Mouse (Mus musculus) left cerebral cortex, postnatal 14 days (tissue): ENCODE data around the gene St6galnac3. TPM values are rescaled to one million over a fixed set of nuclear protein-coding genes. Genes with fewer than 3 reads are reported as not detected.

Source experiments
- DNase-seq, 2 experiments: peaks; one replicate each; pipeline ENCODE4 v3.0.0; 2021 to 2022; ENCODE audit warnings: low spot score in 2 of 2, mixed read lengths in 1 of 2
- intact Hi-C: fragments of 180-260 bp; cut with DNase I; formaldehyde crosslinking; loops from one replicate; pipeline ENCODE4 v1.15.1; 2025
- total RNA-seq, 2 experiments: library from RNA; stranded (reverse); gene quantifications; 2 replicates each; pipeline ENCODE4 v1.2.3; 2021

St6galnac3 gene
- total RNA-seq, 2 experiments from 2014 or later: 10.8 to 12.1 TPM

DNA sequence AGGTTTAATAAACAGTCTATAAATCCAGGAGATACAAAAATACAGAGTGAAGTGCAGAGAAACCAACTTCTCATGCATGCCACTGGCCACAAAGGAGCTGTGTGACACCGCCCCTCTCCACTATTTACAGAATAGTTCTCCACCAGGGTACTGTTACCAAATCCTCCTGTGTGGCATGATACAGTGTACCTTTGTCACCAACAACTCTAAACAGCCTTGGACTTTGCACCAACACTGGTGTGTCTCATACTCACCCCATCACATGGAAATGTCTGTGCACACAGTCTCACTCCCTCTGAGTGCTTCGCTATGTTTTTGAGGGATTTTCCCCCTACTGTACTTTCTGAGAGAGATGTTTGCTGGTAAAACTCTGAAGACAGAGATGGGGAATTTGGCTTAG lies 217.4 kb downstream of the St6galnac3 start:
- no peak for DNase-seq
- intact Hi-C loops: loop anchor here (10.0 kb wide), 1 partner anchor 147 kb away; no protein-coding TSS in a partner anchor

DNA sequence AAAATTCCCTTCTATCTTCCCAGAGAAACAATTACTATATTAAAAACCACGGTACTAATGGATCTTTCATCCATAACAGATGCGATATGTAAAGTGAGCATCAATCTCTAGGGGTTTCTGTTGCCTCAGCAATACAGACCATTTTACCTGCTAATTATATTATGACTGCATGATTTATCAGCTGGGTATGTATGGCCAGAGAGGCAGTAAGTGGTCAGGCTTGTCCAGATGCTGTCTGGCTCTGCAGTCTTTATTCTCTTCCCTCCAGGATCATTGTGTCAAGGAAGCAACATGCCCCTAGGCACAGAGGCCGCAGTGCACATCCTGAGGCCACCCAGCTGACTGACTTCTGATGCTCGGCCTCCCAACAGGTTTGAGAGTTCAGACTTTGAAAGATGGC lies 222.5 kb downstream of the St6galnac3 start:
- intact Hi-C loops: loop anchor here (10.0 kb wide), 1 partner anchor 152 kb away; no protein-coding TSS in a partner anchor
- no peak for DNase-seq

DNA sequence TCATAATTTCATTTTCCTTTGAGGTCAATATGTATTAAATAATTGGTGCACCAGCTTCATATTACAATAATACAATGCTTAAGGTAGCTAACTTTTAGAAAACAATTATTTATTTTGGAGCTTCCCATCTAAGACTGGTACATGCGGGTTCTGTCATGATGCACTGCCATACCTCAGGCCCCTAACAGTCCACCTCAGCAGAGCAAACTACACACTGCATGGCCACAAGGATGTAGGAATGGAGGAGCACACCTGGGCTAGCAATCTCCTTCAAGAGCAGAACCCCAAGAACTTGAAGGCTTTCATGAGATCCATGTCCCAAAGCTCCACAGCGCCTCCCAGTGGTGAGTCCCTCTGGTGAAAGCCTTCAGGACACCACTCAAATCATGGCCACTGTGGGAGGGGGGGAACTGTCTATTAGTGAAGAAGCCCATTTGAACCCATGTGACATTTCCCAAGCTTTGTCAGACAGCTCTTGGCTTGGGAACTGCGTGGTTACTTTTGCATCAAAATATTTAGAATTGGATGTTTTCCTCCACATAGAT lies 223.6 kb downstream of the St6galnac3 start:
- intact Hi-C loops: loop anchor here (10.0 kb wide), 1 partner anchor 153 kb away; no protein-coding TSS in a partner anchor
- DNase-seq: peak; percentile 69 to 81

DNA sequence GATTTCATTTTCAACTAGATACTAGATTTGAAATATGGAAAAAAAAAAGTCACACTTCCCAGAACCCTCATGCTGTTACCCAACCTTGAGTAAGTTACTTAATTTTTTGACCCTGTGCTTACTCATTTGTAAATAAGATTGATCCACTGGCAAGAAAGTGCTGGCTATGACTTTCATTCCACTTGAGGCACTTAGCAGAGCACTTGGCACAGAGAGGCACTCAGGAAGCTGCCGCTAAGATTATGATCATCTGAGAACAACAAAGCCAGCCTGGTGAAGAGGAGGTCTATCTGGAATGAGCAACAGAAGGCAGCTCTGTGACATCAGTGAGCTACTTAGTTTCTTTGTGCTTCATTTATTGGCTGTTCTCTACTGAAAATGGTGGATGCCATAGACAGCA lies 232.0 kb downstream of the St6galnac3 start:
- intact Hi-C loops: loop anchor here (10.0 kb wide), 1 partner anchor 708 kb away; no protein-coding TSS in a partner anchor
- no peak for DNase-seq

DNA sequence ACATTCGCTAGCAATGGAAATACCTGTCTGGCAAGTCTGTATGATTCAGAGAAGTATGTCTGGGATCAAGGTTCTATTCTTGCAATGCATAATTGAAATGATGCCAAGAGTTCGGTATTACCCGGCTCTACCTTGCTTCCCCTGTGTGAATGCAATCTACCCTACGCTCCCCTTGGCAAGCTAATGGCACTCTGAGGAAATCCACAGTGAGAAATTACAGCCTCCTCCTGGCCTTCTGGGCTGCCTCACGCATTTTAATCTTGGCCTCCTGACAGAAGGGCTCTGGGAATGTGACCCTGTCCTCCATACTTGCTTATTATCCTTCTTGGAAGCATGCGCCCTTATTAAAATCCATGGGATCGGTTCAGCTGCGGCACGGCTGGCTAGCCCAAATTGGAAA lies 235.3 kb downstream of the St6galnac3 start:
- no peak for DNase-seq
- intact Hi-C loops: loop anchor here (5.0 to 10.0 kb wide), 2 partner anchors 33 to 705 kb away; no protein-coding TSS in a partner anchor

DNA sequence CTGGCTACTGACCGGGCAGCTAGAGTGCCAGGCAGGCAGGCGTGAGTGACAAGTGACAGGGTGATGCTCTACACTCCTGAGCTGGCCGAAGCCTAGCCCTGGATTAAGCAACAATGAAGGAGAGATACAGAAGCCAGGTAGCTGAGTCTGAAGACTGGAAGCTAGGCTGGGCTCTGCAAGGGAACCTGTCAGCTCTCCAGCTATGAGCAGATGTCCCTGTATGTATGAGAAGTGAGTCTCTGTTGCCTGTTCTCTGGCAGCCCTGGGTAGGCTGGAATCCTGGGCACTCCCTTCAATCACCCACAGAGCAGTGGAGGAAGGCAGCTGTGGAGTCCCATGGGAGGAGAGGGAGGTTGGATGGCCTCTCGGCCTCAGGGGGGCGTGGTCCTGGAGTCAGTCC lies 236.0 kb downstream of the St6galnac3 start:
- DNase-seq: no peak

DNA sequence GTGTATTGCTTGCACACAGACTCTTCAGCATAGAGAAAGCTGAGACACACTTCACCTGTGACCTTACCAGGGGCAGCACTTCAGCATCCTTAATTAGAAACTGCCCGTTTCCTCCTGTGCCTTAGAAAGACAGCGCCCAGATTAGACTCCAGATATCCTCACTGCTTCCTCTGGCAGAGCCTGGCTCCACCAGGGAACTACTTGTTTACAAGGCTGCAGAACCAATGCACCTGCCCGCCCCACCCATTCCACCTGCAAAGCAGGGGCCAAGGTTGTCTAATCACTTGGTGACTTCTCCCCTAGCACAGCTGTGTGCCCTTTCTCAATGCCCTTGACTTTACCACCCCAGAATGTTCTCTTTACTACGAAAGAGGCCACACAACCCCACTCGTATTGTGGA lies 239.8 kb downstream of the St6galnac3 start:
- no peak for DNase-seq
- intact Hi-C loops: loop anchor here (5.0 kb wide), 1 partner anchor 37 kb away; no protein-coding TSS in a partner anchor

More for the DNA sequence above, 236.0 kb downstream of the St6galnac3 start:
- intact Hi-C loops: loop anchor here (5.0 kb wide), 1 partner anchor 33 kb away; no protein-coding TSS in a partner anchor

DNA sequence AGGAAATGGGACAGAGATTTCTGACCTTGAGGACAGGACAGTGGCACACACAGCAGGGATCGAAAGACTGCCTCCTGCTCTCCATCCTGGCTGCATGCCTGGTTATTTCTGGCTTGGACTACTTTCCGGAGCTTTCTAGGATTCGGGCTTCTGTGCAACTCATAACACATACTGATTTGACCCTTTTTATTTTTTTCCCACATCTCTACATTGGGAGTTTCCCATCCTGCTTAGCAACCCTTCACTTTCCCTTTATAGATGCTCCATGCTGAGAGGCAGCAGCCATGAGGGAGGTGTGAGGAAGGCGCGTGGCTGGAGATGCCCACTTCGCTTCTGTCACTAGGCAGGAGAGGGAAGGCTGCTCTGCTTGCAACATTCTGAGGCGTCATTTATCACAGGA lies 240.3 kb downstream of the St6galnac3 start:
- peak; percentile 78 to 91 for DNase-seq
- intact Hi-C loops: loop anchor here (5.0 kb wide), 1 partner anchor 38 kb away; no protein-coding TSS in a partner anchor

DNA sequence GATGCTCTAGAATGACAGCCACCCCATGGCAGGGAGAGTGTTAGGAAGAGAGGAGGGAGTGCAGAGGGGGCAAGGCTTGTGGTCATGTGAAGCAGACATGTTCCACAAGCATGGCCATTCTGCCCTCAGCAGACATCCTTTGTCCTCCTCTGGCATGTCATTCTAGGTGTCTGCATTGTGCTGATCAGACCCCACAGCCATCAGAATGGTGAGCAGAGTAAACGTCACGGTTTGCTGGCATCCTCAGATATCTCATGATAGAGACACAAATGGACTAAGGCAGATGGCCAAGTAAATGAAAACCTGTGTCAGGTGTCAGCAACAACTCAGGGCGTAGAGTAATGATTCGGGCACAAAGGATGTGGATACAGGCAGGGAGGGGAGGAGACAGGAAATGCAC lies 241.3 kb downstream of the St6galnac3 start:
- intact Hi-C loops: no loop called here
- DNase-seq: no peak

DNA sequence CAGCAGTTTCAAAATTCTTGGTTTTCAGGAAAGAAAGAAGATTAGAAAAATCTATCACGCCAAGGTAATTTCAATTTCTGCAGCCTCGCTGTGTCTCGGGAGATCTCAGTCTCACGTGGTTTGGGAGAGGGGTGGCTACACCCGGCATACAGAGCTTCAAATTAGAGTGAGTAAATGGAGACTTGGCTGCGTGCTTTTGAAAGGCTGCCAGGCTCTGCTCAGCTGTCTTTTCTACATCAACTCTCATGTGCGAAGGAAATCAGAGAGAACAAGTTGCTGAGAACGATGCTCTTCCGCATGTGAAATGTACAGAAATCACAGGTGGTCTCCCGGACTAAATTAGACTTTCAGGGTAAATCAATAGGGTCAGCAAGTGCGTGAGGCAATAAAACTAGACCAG lies 242.9 kb downstream of the St6galnac3 start:
- intact Hi-C loops: no loop called here
- peak; percentile 75 to 85 for DNase-seq

DNA sequence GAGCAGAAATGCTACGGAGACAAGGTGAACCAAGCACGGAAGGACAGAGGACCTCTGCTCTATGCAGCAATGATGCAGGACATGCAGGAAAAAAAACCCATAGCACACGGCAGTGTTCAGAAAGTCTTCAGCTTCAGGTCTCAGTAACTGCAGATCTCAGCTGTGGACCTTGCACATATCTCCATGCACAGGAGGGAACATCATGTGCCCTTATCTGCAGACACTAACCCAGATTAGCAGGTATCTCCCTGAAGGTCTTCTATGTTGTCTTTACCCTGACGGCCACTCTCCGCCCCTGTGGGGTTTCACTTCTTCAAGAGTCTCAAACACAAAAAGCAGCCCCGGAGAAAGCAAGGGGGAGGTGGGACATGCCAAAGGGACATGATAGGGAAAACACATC lies 244.0 kb downstream of the St6galnac3 start:
- DNase-seq: no peak
- intact Hi-C loops: no loop called here

DNA sequence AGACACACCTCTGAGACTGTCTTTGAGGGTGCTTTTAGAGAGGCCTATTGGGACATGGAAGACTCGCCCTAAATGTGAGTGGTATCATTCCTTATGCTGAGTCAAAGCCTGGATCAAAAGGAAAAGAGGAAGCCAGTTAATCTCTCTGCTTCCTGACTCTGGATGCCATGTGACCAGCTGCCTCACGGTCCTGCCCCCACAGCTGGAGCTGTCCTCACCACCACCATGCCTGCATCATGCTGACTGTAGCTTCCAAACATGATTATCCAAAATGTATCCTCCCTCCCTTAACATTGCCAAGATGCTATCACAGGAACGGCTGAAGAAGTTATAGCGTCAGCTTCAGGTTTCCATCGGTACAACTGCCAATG lies 244.4 kb downstream of the St6galnac3 start:
- intact Hi-C loops: no loop called here
- DNase-seq: no peak

DNA sequence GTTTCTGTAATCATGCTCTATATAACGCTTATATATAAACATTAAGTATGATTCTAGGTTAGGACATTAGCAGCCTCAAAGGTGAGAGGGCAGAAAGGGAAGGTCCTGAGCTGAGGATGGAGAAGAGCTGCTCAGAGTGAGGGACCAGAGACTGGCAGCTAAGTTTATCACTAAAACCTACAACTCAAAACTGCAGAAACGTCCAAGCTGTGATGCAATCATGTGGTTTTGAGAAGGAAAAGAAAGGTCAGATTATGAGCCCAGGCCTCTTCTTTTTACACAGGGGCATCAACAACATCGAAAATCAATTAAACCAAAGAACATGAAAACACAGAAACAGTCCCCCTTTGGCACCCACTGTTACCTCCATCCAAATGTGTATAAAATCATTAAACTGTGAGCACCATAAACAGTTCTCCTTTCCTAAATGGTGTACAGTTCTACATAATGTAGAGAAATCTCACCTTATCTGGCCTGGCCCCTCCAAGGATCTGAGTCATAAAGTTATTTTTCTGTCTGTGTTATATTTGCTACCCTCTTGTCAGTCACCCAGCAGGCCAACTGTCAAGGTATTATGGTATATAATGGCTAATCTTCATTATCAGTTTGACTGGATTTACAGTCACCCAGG lies 244.9 kb downstream of the St6galnac3 start:
- no peak for DNase-seq
- intact Hi-C loops: no loop called here

DNA sequence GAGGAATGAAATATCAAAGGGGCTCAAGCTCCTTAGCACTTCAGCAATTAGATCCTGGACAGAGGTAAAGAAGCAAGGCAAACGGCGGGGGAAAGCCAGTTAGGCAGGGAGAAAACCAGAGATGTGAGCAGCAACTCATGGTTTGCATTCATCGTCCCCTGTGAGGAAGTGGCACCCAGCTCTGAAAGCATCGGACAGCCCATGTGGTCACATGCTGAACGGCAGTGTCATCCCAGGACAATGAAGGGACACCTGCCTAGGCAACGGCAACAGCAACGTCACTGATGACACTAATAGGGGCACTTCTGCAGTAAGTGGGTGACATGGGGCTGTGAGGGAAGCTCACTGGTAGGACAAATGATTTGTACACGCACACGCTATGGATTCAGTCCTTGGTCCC lies 249.1 kb downstream of the St6galnac3 start:
- intact Hi-C loops: no loop called here
- DNase-seq: no peak

DNA sequence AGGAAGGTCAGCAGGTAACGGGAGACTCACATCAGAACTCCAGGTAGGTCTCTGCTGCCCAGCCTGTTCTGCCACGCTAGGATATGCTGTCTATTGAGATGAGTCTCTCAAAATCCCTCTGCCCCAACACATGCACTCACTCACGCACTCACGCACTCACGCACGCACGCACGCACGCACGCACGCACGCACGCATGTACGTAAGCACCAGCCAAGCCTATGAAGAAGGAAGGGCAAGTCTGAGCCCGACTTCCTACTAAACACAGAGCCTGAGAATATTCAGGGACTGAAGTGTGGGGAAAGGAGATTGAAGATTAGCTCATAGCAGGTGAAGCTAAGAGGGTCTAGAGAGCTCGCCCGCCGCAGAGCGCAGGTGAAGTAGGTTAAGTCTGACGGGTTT lies 249.5 kb downstream of the St6galnac3 start:
- intact Hi-C loops: no loop called here
- DNase-seq: no peak

DNA sequence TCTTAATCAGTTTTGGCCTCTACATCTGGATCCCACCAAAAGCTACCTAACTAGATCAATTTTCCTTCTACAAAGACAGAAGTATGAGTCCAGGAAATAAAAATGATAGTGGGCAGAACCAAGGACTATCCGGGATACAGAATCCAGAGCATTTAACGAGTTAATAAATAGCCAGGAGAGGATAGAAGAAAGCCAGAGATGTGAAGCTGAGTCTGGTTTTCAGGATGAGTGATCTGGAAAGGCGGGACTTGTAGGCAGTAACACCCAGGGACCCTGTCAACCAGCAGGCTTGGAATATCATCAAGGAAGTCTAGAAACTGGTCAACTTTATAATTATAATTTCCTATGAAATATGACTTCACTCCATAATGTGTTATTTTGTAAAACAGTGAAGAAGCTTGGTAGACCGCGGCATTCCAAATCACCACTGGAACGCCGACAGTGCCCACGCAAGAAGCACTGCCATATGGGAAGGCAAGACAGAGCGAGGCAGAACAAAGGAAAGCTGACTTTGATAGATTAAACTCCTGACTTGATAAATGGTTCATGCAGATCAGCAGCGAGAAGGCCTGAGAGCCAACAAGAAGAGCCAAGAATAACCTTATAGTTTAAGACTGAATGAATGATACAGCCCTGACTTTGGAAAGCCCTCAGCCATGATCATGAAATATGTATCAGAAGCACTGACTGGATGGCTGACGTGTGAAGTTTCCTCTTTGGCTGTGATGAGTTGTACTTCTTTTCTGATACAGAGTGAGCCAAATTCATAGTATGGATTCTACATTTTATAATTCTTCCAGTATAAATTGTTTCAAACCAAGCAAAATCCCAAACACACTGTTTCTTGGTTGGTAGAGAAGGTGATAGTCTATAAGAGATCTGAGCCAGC lies 252.1 kb downstream of the St6galnac3 start:
- intact Hi-C loops: no loop called here
- DNase-seq: no peak

DNA sequence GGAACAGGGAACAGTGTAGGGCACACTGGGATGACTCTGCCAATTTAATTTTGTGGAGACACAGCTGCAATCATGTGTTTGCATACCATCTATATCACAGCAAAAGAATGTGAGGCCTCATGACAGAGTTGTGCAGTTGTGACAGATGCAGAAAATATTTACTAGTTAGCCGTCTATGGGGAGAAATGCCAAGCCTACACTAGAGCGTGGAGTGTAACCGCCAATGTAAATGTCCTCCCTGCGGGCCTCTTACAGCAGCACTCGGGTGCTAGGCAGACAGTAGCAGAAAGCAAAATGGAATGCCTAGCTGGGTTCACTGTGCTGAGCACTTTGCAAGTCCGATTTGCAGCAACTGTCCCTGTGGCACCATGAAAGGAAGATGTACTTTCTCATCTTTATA lies 261.1 kb downstream of the St6galnac3 start:
- DNase-seq: no peak
- intact Hi-C loops: no loop called here

DNA sequence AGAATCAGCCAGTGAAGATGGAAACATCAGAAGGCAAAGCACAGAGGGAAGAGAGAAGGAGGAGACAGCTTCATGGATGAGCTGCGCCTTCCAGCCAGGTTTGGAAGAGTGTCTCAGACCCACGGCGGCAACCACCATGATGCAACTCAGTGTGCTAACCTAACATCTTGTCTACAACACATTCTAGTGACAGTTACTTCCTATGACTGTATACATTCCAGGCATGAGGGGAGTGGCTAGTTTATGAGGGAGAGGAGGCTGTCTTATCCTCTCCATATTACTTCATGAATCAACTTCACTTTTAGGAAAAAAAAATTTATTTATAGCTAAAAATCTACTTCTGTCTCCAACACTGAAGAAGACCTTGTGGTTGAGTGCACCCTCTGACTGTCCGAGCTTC lies 264.8 kb downstream of the St6galnac3 start:
- intact Hi-C loops: no loop called here
- no peak for DNase-seq

DNA sequence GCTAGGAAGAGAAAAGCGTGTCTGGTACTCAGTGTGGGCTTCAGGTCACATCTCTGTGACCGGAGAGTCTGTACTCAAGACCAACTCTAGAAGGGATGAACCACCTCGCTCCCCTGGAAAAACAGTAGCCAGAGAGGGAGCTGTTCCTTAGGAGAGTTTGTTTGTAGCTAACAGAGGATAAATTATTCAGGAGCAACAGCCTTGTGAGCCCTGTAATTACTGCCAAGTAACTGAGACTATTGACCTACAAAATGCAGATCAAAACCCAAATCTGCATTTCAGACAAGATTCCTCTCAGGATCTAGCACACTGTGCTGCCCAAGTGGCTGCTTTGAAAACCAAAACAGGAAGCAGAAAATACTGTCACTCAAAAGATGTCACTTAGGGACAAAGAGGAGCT lies 266.4 kb downstream of the St6galnac3 start:
- intact Hi-C loops: no loop called here
- DNase-seq: no peak

DNA sequence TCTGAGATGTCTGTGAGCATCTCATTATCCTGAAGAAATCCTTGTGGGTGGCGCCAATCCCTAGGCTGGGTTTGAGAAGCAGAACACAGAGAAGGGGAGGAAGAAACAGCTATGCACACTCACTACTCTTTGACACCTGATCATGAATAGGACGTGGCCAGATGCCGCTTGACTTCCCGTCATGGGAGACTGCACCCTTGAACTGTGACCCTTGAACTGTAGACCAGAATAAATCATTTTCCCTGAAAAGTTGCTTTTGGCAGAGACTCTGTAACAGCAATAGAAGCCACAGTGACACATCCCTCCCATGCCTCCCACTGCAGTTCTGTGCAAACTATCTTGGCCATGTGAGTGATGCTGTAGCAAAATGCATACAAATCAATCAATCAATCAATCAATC lies 267.3 kb downstream of the St6galnac3 start:
- no peak for DNase-seq
- intact Hi-C loops: no loop called here
